Mouse (Mus musculus) C2C12 (cell line): ENCODE measurements at regions not wholly inside any gene's neighbourhood (a gene's known extent, or its start where the extent isn't known, plus 50 kb on each side); places are given as distances from the start of the nearest gene placed in this dataset.

Experiments
- CTCF ChIP-seq: IDR thresholded peaks from one replicate; pipeline ENCODE4 v1.5.1; 2011; ENCODE audit not compliant: control insufficient read depth, insufficient read depth, insufficient read length
- FOSL1 ChIP-seq: IDR thresholded peaks from one replicate; pipeline ENCODE4 v1.8.0; 2011; ENCODE audit warnings: mild to moderate bottlenecking, low read length; ENCODE audit not compliant: poor library complexity, insufficient read depth, severe bottlenecking
- MAX ChIP-seq: IDR thresholded peaks from one replicate; pipeline ENCODE4 v1.6.1; 2011; ENCODE audit warnings: mild to moderate bottlenecking, control low read depth

DNA sequence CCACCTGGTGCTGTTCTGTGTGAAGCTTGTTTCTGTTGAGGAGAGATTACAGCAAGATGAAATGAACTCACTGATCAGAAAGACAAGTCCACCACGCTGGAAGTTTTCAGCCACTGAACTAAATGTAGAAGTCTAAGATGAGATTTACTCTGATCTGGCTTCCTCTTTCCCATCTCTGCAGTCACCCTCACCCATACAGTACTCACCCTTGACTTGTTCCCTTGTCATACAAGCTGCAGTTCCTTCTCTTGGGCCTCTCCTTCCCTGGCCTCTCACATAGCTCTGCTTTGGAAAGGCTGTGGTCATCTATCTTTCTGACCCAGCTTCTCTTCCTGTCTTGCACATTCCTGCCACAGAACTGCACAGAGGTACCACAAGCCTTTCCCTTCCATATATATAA, 308.0 kb upstream of the Zmiz1 start:
- TF ChIP-seq CTCF (no peak), MAX (no peak), FOSL1 (no peak)
